Mouse (Mus musculus): ENCODE results near the gene Rnf224.

The Rnf224 gene

DNA sequence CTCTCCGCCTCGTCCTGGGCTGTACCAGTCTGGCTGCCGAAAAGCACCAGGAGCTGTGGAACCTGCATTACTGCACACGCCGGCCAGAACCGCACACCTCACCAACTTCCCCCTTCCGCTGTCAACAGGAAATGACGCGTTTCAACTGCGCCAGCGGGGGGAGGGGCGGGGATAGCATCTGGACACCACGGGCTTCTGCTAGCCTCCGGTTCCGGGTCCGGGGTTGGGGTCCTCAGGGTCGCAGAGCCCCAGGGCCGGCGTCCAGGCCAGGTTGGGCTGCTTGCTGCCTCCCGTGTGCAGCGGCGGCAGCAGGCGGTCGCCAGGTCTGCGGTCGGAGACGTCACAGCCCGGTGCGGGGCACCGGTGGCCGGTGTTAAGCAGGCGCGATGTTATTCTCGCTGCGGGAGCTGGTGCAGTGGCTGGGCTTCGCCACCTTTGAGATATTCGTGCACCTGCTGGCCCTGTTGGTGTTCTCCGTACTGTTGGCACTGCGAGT is 18.7 kb upstream of the Rnf224 start, which contains the start of gene Tmem203:
Gene Tmem203, plus strand, starts transcription at position 156 of the 496 bp plus-strand sequence.
- peak; percentile 97 for DNase-seq (ENCODE audit: low read depth)

GRCm38 (mm10) chr2:25252331-25252730 is 15.7 kb upstream of the Rnf224 start:
- DNase-seq (ENCODE audit: low read depth) = peak; percentile 66

- DNase-seq (ENCODE audit: low read depth) = no peak
Observed at GRCm38 (mm10) chr2:25246183-25247072, 9.8 kb upstream of the Rnf224 start, which contains the start of gene AL732309.1. Gene AL732309.1 (minus strand): TSS chr2:25246863.

DNA sequence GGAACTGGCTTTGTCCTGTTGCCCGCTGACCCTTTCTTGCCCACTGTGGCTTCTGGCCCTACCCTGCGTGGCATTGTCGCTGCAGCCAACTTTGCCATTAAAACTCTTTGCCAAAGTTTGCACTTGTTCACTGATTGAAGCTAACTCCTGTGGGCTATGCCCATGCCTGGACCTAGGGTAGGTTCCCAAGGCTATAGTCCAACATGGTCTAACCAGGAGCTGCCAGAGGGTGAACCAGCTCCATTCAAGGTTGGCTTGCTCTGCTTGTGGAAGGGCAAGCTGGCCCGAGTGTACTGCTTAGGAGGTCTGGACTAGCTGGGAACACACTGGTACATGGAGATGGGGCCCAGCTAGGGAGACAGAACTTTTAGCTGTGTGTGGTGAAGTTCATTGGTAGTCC is 7.6 kb upstream of the Rnf224 start:
- DNase-seq (ENCODE audit: low read depth) = no peak

DNA sequence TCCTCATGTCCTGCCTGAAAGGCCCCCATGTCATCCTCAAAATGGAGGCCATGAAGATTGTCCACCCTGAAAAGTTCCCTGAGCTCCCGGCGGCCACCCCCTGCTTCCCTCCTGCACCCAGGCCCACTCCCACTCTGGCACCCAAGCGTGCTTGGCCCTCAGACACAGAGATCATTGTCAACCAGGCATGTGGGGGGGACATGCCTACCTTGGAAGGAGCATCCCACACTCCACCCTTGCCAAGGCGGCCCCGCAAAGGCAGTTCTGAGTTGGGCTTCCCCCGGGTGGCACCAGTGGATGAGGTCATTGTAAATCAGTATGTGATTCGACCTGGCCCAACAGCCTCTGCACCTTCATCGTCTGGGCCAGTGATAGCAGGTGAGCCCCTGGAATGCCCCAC is 6.8 kb upstream of the Rnf224 start:
- no peak for DNase-seq (ENCODE audit: low read depth)

DNA sequence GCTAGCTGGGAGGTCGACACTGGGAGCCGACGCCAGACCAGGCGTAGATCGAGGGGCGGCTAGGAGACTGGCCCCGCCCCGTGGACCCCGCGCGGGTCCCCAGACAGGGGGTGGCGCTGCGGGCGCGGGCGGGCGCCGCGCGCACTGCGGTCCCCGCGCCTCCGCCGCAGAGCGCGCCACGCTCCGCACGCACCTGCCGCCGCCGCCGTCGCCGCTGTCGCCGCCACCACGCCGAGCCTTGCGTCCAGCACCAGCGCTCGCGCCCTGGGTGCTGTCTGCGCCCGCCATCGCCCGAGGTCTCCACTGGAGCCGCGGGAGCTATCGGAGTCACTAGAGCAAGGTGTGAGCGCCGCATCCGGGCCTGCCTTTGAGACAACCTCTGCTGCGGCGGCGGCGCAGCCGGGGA is 5.5 kb upstream of the Rnf224 start, which contains the start of the genes Rnf208 and Cysrt1:
Gene Rnf208, plus strand, starts transcription at position 155 of the 406 bp plus-strand sequence.
Gene Cysrt1, minus strand, starts transcription at position 352 of the 406 bp plus-strand sequence.
- peak; percentile 67 for DNase-seq (ENCODE audit: low read depth)

- peak; percentile 60 for DNase-seq (ENCODE audit: low read depth)
Observed at GRCm38 (mm10) chr2:25241438-25241775, 4.8 kb upstream of the Rnf224 start.

- DNase-seq (ENCODE audit: low read depth) = peak; percentile 81
Observed at GRCm38 (mm10) chr2:25240723-25241437, 4.3 kb upstream of the Rnf224 start.

DNA sequence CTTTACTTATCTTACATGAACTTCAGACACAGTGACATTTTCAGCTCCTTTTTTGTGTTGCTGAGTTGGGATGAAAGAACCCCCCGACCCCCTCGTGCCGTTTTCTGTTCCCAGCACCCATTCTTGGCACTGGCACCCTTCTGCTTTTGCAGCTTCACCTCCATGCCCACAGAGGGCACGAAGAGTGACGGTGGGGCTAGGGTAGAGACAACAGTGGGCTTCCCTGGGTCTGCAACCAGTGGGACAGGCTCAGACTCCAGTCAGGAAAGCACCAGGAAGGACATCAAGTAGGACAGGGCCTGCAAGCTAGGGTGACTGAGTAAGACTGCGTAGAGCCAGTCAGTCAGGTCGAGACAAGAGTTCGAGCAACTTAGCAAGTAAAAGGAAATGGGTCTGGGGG is 3.7 kb upstream of the Rnf224 start:
- DNase-seq (ENCODE audit: low read depth) = no peak

GRCm38 (mm10) chr2:25239766-25240165 is 3.2 kb upstream of the Rnf224 start:
- DNase-seq (ENCODE audit: low read depth) = no peak

DNA sequence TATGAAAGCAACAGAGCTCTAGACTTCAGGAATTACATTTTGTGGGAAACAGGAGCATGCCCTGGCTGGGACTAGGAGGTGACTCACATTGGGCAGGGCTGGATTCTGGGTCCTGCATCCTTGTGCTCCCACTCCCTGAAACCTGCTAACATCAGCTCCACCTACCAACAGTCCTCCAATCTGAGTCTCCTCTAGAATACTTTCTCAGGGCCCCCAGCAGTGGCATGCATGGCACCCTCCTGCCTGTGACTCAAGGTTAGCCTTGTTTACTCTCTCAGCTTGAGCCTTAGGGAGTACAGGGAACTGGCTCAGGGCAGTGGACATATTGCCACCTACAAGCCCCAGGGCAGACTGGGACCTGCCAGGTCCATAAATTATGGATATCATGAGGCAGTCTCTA is 1.5 kb upstream of the Rnf224 start:
- no peak for DNase-seq (ENCODE audit: low read depth)

- no peak for DNase-seq (ENCODE audit: low read depth)
Observed at GRCm38 (mm10) chr2:25237522-25237921, 935 bp upstream of the Rnf224 start.

DNA sequence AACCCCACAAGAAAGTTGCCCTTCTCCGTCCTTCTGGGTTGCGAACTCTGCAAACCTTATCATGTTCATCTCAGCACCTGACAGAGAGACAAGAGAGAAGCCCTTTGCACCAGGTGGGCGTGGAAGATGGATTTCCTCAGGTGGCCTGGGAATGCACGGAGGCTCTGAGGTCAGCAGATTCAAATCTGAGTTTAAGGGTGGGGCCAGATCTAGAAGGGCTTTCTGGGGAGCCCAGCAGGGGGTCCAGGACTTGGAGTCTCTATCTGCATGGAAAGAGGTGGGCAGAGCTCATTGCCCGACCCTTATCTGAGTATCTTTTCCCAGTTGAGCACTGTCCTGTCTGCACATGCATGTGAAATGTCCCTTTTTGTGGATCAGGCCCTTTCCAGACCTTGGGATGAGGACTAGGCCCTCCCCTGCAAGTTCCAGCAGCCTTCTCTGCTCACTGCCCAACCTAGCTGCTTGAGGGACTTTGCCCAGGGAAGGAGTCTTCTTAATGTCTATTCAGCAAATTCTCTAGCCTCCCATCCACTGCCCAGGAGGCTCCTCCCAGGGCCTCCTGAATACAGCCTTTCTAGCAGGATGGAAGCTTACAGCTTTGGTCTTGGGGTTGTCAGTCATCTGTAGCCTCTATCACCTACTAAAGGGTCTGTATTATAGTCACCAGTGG is 1.9 kb downstream of the Rnf224 start:
- no peak for DNase-seq (ENCODE audit: low read depth)

DNA sequence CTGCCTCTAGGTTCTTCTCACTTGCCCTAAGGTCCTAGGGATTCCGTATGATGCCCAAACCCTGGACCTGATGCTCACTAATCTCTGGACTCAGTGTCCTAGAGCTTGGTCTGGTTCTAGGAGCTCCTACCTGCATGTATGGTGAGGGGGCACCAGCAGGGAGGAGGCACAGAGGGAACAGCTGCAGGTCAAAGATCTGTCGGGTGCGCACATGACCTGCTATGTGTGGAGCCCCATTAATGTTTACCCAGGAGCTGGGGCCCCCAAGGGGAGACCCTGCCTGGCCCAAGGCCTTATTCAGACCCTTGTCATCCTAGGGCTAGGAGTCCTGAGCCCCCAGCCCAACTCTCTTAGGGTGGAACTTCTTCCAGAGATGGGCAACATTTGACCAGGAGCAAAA is 2.5 kb downstream of the Rnf224 start, which contains the start of gene Slc34a3:
Gene Slc34a3, minus strand, starts transcription at position 315 of the 400 bp plus-strand sequence.
- no peak for DNase-seq (ENCODE audit: low read depth)

- no peak for DNase-seq (ENCODE audit: low read depth)
Observed at GRCm38 (mm10) chr2:25233421-25233820, 3.2 kb downstream of the Rnf224 start.

- DNase-seq (ENCODE audit: low read depth) = no peak
Observed at GRCm38 (mm10) chr2:25231038-25231437, 5.5 kb downstream of the Rnf224 start.

DNA sequence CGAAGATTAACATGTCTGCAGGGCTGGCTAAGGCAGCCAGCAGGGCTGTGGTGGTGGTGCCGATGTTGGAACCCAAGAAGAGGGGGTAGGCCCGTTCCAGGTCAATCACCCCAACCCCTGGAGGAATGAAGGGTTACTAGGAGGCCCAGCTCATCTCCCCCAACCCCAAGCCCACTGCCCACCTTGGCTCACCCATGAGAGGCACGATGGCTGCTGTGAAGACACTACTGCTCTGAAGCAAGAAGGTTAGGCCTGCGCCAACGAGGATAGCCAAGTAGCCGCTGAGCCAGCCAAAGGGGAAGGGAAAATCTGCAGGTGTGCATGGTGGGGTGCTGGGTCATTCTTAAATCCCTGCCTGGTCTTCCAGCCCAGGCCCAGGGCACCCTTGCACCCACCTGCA is 6.0 kb downstream of the Rnf224 start:
- no peak for DNase-seq (ENCODE audit: low read depth)

GRCm38 (mm10) chr2:25229582-25229981 is 7.0 kb downstream of the Rnf224 start:
- DNase-seq (ENCODE audit: low read depth) = no peak

DNA sequence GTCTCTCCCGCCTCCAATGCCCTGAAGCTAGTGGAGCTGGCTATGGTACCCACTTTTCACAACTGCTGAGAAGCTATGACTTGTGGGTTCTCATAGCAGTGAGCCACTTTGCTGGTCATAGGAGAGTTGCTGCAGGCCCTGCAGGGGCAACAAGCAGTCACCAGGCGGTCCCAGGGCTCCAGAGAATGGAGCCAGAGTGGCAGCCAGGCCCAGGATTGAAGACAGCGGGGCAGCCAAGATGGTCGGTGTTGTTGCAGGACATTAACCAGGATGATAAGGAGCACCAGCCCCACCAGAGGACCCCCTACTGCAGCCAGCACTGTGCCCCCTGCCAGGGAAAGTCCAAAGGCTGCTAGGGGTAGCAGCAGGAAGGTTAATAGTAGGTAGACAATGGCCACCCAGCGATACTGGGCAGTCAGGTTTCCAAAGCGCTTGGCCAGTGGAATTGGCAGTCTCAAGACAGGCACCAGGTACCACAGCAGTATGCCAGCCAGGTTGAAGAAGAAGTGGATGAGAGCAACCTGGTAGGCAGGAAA is 7.5 kb downstream of the Rnf224 start:
- DNase-seq (ENCODE audit: low read depth) = no peak

DNA sequence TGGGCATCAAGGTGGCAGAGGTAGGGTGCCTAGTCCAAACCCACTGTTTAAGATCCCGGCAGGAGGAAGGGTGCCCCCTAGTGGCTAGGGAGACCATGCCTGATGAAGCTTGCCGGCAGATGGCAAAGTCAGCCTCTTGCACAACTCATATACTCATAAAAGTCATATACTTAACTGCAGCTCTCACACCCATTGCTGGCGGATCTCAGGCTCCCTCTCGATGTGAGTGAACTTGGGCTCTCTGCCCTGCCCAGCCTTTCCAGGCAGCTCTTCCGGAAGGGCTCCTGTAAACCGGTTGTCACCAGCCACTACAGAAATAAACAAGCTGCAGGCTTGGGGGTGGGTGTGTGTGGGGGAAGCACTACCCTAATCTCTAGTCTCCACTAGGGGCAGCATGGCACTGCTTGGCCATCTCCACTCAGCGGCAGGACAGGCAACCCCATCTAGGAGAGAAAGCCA is 8.1 kb downstream of the Rnf224 start:
- DNase-seq (ENCODE audit: low read depth) = peak; percentile 95

- DNase-seq (ENCODE audit: low read depth) = no peak
Observed at GRCm38 (mm10) chr2:25227406-25227805, 9.2 kb downstream of the Rnf224 start.

GRCm38 (mm10) chr2:25226864-25227263 is 9.7 kb downstream of the Rnf224 start:
- no peak for DNase-seq (ENCODE audit: low read depth)
